Mouse (Mus musculus) lung, adult 18-20 months (tissue): ENCODE results near the gene Chd2.
A peak's percentile ranks its signal among the peaks of the same experiment; 100 is the strongest.
"Not testable (repeated sequence)": the region's sequence is repeated elsewhere in the genome, so short reads cannot be mapped to it uniquely, and the experiment has no call there.

Experiments used
- DNase-seq, 2 experiments: peaks; one replicate each; pipeline ENCODE4 v3.0.0; 2022; ENCODE audit warnings: mixed read lengths in 2 of 2

Chd2 gene

GRCm38 (mm10) chr7:73541412-73542130, at the start of gene Chd2:
Chd2 (minus strand) TSS chr7:73541830.
- peak; percentile 59 to 69 for DNase-seq

- no peak for DNase-seq
Measured at GRCm38 (mm10) chr7:73590757-73591156, 49.1 kb upstream of the Chd2 start.

- no peak for DNase-seq
Measured at GRCm38 (mm10) chr7:73589208-73589771, 47.7 kb upstream of the Chd2 start.

- DNase-seq = no peak
Measured at GRCm38 (mm10) chr7:73588351-73588906, 46.8 kb upstream of the Chd2 start.

GRCm38 (mm10) chr7:73586717-73587116, 45.1 kb upstream of the Chd2 start:
- DNase-seq = no peak

- DNase-seq = no peak
Measured at GRCm38 (mm10) chr7:73586206-73586605, 44.6 kb upstream of the Chd2 start.

GRCm38 (mm10) chr7:73585114-73586032, 43.7 kb upstream of the Chd2 start:
- DNase-seq = no peak

GRCm38 (mm10) chr7:73584009-73584995, 42.7 kb upstream of the Chd2 start:
- peak; percentile 64 to 75 for DNase-seq

- DNase-seq = no peak
Measured at GRCm38 (mm10) chr7:73583400-73583799, 41.8 kb upstream of the Chd2 start.

- DNase-seq = no peak
Measured at GRCm38 (mm10) chr7:73581836-73582375, 40.3 kb upstream of the Chd2 start.

- no peak for DNase-seq
Measured at GRCm38 (mm10) chr7:73579072-73579731, 37.6 kb upstream of the Chd2 start.

- no peak for DNase-seq
Measured at GRCm38 (mm10) chr7:73577888-73578421, 36.3 kb upstream of the Chd2 start.

GRCm38 (mm10) chr7:73576101-73576936, 34.7 kb upstream of the Chd2 start:
- DNase-seq = no peak

- DNase-seq = no peak
Measured at GRCm38 (mm10) chr7:73575257-73575656, 33.6 kb upstream of the Chd2 start.

- DNase-seq = not testable (repeated sequence)
Measured at GRCm38 (mm10) chr7:73574673-73575072, 33.0 kb upstream of the Chd2 start.

- no peak for DNase-seq
Measured at GRCm38 (mm10) chr7:73572571-73572970, 30.9 kb upstream of the Chd2 start.

GRCm38 (mm10) chr7:73568801-73569403, 27.3 kb upstream of the Chd2 start:
- no peak for DNase-seq

GRCm38 (mm10) chr7:73567754-73568161, 26.1 kb upstream of the Chd2 start:
- DNase-seq = no peak

- no peak for DNase-seq
Measured at GRCm38 (mm10) chr7:73564131-73564530, 22.5 kb upstream of the Chd2 start.
